Mouse (Mus musculus): ENCODE results near the gene Gabrb3. TPM values are rescaled to one million over a fixed set of nuclear protein-coding genes. Genes with fewer than 3 reads are reported as not detected.
A peak's percentile ranks its signal among the peaks of the same experiment; 100 is the strongest.
"Not testable (repeated sequence)": the region's sequence is repeated elsewhere in the genome, so short reads cannot be mapped to it uniquely, and the experiment has no call there.

The Gabrb3 gene
- total RNA-seq, 2 experiments from 2014 or later: 195 to 225 TPM

DNA sequence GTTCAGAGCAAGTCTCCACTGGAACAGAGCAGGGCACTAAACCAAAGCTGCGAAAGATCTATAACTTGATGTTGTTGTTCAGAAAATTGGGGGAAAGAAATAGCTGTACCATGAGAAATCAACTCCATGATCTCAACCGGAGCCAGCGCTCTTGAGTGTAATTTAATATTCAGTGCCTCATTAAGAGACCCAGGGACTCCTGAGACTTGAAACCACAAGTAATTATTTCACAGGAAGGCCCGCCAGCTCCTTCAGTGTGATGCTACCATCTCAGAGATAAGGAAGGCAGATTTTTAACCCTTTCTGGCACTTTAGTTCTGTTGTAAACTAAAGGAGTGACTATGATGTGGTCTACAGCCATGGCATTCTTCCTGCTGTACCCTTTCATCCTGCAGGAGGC, 270.3 kb downstream of the Gabrb3 start:
- intact Hi-C loops (cut with DNase I): no loop called here
- no peak for DNase-seq

DNA sequence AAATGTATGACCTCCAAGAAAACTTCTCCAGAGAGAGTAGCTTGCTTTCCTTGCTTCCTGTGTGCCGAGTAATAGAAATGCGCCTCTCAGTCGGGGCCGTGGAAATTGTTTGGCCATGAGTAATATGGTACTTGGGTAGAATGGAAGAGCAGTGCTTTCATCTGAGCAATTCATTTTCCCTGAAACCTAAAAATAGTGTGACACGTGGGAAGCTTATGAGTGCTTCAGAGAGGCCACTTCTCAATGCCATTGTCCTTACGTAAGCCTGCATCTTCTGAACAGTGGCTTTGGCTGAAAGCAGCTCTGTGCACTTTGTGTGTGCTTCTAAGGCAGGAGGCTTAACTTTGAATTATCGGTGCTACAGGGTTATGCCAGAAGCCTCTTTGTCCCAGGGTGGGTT, 280.9 kb downstream of the Gabrb3 start:
- no peak for DNase-seq
- intact Hi-C loops (cut with DNase I): no loop called here

DNA sequence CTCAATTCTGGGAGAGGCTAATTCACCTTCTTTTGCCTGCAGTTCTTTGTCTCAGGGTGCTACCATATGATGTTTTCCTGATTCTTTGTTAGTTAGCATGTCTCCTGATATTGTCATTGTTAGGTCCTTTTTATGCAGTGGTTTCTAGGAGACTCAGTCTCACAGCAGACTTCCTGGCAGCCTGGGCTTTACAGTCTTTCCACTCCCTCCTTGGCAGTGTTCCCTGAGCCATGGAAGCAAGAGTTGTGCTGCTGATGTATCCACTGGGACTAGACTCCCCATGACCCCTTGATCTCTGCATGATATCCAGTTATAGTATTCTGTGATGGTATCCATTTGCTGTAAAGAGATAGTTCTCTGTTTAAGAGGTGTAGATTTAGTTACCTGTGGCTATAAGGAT, 281.6 kb downstream of the Gabrb3 start:
- DNase-seq: peak; percentile 12
- intact Hi-C loops (cut with DNase I): no loop called here

- peak; percentile 19 for DNase-seq
- intact Hi-C loops (cut with DNase I): no loop called here
Observed at GRCm38 (mm10) chr7:57703580-57703979, 284.1 kb downstream of the Gabrb3 start.

DNA sequence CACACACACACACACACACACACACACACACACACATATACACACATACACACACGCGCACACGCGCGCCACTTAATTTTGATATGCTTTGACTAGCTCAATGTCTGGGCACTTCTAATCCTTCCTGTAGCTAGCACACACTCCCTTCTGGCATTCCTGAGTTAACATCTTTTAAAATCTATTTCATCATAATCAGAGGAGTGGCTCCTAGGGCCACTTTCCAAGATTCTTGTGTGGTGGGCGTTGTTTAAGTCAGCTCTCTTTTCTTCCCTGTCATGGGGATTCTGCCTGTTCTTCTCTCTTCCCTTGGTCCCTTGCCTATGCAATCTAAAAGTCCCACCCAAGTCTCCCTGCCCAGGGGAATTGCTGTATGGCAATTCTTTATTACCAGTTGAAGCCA, 286.6 kb downstream of the Gabrb3 start:
- intact Hi-C loops (cut with DNase I): no loop called here

GRCm38 (mm10) chr7:57706976-57707740, 287.7 kb downstream of the Gabrb3 start:
- intact Hi-C loops (cut with DNase I): no loop called here
- DNase-seq: peak; percentile 4

More for the DNA sequence above, 286.6 kb downstream of the Gabrb3 start:
- DNase-seq: no peak

GRCm38 (mm10) chr7:57711709-57712108, 292.2 kb downstream of the Gabrb3 start:
- intact Hi-C loops (cut with DNase I): no loop called here
- no peak for DNase-seq

DNA sequence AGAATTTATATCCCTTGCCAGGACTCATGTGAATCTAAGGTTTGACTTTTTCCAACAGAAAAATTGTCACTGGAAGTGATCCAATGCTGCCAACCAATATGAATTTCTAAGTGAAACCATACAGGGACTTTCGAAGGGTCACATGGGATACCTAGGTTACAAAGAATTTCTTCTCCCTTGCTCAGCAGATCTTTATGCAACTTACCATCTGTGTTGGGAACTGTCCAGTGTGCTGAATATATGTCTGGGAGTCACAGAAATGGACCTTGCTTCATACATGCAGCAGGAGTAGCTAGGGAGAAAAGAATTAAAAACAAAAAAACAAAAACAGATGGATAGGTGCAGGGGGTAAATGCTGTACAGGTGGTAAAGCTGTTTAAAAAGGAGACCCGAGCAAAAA, 327.3 kb downstream of the Gabrb3 start:
- DNase-seq: no peak
- intact Hi-C loops (cut with DNase I): no loop called here

GRCm38 (mm10) chr7:57760466-57760865, 341.0 kb downstream of the Gabrb3 start:
- DNase-seq: no peak
- intact Hi-C loops (cut with DNase I): no loop called here

- intact Hi-C loops (cut with DNase I): no loop called here
- no peak for DNase-seq
Observed at GRCm38 (mm10) chr7:57778754-57779153, 359.3 kb downstream of the Gabrb3 start.

DNA sequence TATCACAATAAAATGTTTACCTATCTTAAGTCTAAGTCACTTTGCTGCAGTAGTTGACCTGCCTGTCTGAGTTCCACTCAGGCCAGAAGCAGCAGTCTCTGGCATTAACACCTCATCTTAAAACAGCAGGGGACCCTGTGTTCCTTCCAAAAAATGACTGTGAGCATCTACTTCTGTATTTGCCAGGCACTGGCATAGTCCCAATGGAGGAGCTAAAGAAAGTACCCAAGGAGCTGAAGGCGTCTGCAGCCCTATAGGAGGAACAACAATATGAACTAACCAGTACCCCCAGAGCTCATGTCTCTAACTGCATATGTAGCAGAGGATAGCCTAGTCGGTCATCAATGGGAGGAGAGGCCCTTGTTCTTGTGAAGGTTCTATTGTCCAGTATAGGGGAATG, 366.6 kb downstream of the Gabrb3 start:
- DNase-seq; intact Hi-C loops (cut with DNase I): not testable (repeated sequence)

GRCm38 (mm10) chr7:57787520-57787919, 368.0 kb downstream of the Gabrb3 start:
- intact Hi-C loops (cut with DNase I): no loop called here
- DNase-seq: no peak

DNA sequence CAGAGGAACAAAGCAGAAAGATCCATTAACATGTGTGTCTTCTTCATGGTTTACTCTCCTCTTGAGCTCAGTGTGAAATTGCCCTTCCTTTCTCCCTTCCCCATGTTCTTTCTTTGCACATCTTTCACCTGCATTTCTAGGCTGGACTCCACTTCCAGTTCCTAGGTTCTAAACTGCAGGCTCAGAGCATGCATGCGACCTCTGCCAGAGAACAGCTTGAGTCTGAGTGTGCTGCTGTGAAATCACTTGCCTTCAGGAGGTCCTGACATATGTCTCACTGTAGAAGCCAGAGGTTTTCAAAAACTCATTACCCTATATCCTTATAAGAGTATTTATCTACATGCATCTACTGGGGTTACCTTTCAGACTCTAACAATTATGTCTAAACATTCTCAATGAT, 383.8 kb downstream of the Gabrb3 start:
- DNase-seq: no peak
- intact Hi-C loops (cut with DNase I): loop anchor here (10.0 kb wide), 1 partner anchor 208 kb away; no protein-coding TSS in a partner anchor

DNA sequence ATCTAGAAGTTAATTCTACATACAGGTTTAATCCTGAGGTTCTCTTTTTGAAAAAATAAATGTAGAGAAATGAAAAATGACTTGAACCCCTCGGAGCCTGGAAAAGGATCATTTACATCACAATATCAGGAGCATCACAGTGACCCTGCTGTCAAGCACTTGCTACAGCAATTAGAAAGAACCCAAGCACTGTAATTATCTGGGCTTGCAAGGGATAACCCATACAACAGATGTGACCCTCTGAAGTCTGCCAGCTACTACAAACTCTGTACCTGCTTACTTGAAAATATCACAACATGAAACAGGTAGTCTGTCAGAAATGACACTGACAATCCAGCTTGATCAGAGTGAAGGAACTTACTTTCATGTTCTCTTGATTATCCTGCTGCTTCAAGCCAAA, 394.2 kb downstream of the Gabrb3 start:
- intact Hi-C loops (cut with DNase I): no loop called here
- DNase-seq: no peak

DNA sequence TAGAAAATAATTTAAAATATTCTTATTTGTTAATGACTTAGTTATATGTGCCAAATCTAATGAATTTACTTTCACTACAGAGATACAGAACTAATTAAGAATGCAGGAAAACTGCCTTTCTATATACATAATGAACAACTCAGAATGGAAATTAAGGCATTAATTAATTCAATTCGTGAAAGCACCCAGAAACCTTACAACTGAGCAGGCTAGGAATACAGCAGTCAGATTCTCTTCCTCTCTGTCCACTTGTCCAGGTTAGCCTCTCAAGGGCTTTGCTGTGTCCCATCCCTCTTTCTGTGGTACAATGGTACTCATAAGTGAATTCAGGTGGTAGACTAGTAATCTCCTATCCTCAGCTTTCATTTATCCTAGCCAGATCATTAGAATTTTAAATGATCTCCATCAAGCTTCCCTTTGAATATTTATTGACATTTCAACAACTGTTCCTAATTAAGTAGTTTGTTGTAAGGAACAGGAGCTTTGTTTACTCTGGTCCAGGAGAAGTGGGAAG, 422.9 kb downstream of the Gabrb3 start:
- DNase-seq: no peak
- intact Hi-C loops (cut with DNase I): no loop called here

DNA sequence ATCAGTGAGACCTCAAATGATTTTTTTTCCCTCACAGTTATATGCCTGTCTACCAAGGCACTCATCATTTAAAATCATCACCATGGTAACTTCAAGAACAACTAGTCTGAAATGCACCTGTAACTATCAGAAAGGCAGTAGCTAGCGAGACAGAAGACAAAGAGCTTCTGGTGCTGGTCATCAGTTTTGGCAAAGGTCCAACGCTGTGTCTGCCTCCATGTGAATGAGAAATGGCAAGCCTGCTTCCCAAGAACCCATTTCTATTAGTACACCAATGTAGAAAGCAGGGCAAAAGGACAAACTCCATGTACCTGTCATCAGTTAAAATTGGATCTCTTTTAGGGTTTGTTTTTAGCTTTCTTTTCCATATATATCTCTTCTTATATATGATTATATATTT, 448.5 kb downstream of the Gabrb3 start:
- intact Hi-C loops (cut with DNase I): no loop called here
- DNase-seq: peak; percentile 37

Small RNAs within 50 kb of the gene (microRNA-seq; reads per million reads assigned to microRNA genes)
- not detected for gene Mir6389

Other genes starting within 250 kb of the Gabrb3 start
- gene Gabrg3, start 32.5 kb upstream of the Gabrb3 start, total RNA-seq (2021): 10 to 100 TPM; 21.4 to 22.0 TPM
- gene Gabra5, start 90.4 kb downstream of the Gabrb3 start, total RNA-seq (2021): 100 to 1,000 TPM in 1 of 2 experiments, 10 to 100 TPM in 1; 95.9 to 111 TPM